Mouse (Mus musculus) urinary bladder, adult 18-20 months (tissue): ENCODE results near the gene Dph5.
"Not testable (repeated sequence)": the region's sequence is repeated elsewhere in the genome, so short reads cannot be mapped to it uniquely, and the experiment has no call there.

Experiments used
- DNase-seq, 2 experiments: peaks; one replicate each; pipeline ENCODE4 v3.0.0; 2022; ENCODE audit warnings: low spot score in 2 of 2, mixed read lengths in 2 of 2

Dph5 gene

GRCm38 (mm10) chr3:115887427-115888309, at the start of gene Dph5:
Gene Dph5 (plus strand): TSS chr3:115887837.
- peak; percentile 84 to 93 for DNase-seq

- no peak for DNase-seq
These were observed 43.1 kb upstream of the Dph5 start for GRCm38 (mm10) chr3:115844566-115844965.

- no peak for DNase-seq
These were observed 42.5 kb upstream of the Dph5 start for GRCm38 (mm10) chr3:115845032-115845618.

- no peak for DNase-seq
These were observed 41.9 kb upstream of the Dph5 start for GRCm38 (mm10) chr3:115845724-115846123.

GRCm38 (mm10) chr3:115846153-115846552, 41.5 kb upstream of the Dph5 start:
- no peak for DNase-seq

- DNase-seq: no peak
These were observed 38.8 kb upstream of the Dph5 start for GRCm38 (mm10) chr3:115848686-115849480.

- DNase-seq: no peak
These were observed 36.7 kb upstream of the Dph5 start for GRCm38 (mm10) chr3:115850946-115851345.

GRCm38 (mm10) chr3:115854672-115855191, 32.9 kb upstream of the Dph5 start:
- no peak for DNase-seq

GRCm38 (mm10) chr3:115855576-115855975, 32.1 kb upstream of the Dph5 start:
- no peak for DNase-seq

GRCm38 (mm10) chr3:115856484-115857022, 31.1 kb upstream of the Dph5 start:
- no peak for DNase-seq

- no peak for DNase-seq
These were observed 30.2 kb upstream of the Dph5 start for GRCm38 (mm10) chr3:115857436-115857835.

GRCm38 (mm10) chr3:115858822-115859221, 28.8 kb upstream of the Dph5 start:
- no peak for DNase-seq

GRCm38 (mm10) chr3:115860780-115861179, 26.9 kb upstream of the Dph5 start:
- DNase-seq: not testable (repeated sequence)

- DNase-seq: no peak
These were observed 24.1 kb upstream of the Dph5 start for GRCm38 (mm10) chr3:115863487-115863886.

- no peak for DNase-seq
These were observed 20.5 kb upstream of the Dph5 start for GRCm38 (mm10) chr3:115867150-115867549.

- no peak for DNase-seq
These were observed 19.7 kb upstream of the Dph5 start for GRCm38 (mm10) chr3:115867901-115868300.

GRCm38 (mm10) chr3:115869360-115869759, 18.3 kb upstream of the Dph5 start:
- DNase-seq: no peak

GRCm38 (mm10) chr3:115875551-115875950, 12.1 kb upstream of the Dph5 start:
- no peak for DNase-seq

- no peak for DNase-seq
These were observed 10.5 kb upstream of the Dph5 start for GRCm38 (mm10) chr3:115877133-115877532.

GRCm38 (mm10) chr3:115884086-115884485, 3.6 kb upstream of the Dph5 start:
- no peak for DNase-seq

- no peak for DNase-seq
These were observed 871 bp downstream of the Dph5 start for GRCm38 (mm10) chr3:115888310-115889106.
